Mouse (Mus musculus) hindbrain, embryonic 13.5 days (tissue): ENCODE results near the gene Ralgapa1. TPM values are rescaled to one million over a fixed set of nuclear protein-coding genes. Genes with fewer than 3 reads are reported as not detected.
A peak's percentile ranks its signal among the peaks of the same experiment; 100 is the strongest.
"Not testable (repeated sequence)": the region's sequence is repeated elsewhere in the genome, so short reads cannot be mapped to it uniquely, and the experiment has no call there.

Experiments
- ATAC-seq: fragments of 200-750 bp; cut with Nextera tagmentation; 2 replicates; pipeline ENCODE4 v1.8.0; 2017; ENCODE audit warnings: moderate TSS enrichment; ENCODE audit not compliant: low FRiP score
- H3K27ac ChIP-seq: fragments of 300-500 bp; sonication (generic); 2 replicates; pipeline ENCODE4 v1.5.1; 2015; ENCODE audit warnings: inconsistent platforms, mild to moderate bottlenecking, moderate library complexity
- H3K27me3 ChIP-seq: fragments of 300-500 bp; sonication (generic); 2 replicates; pipeline ENCODE4 v1.6.1; 2015; ENCODE audit warnings: mild to moderate bottlenecking, inconsistent platforms
- H3K36me3 ChIP-seq: fragments of 300-500 bp; sonication (generic); 2 replicates; pipeline ENCODE4 v1.6.1; 2015; ENCODE audit warnings: mild to moderate bottlenecking, inconsistent platforms
- H3K4me1 ChIP-seq: fragments of 300-500 bp; sonication (generic); replicated peaks from 2 replicates; pipeline ENCODE4 v1.6.1; 2015; ENCODE audit warnings: inconsistent platforms
- H3K4me2 ChIP-seq: fragments of 300-500 bp; sonication (generic); 2 replicates; pipeline ENCODE4 v1.6.1; 2015; ENCODE audit warnings: inconsistent platforms, mild to moderate bottlenecking, moderate library complexity
- H3K4me3 ChIP-seq: fragments of 300-500 bp; sonication (generic); 2 replicates; pipeline ENCODE4 v1.5.1; 2015; ENCODE audit warnings: mild to moderate bottlenecking, inconsistent platforms
- H3K9ac ChIP-seq: fragments of 300-500 bp; sonication (generic); 2 replicates; pipeline ENCODE4 v1.6.1; 2015; ENCODE audit warnings: mild to moderate bottlenecking, inconsistent platforms
- H3K9me3 ChIP-seq: fragments of 300-500 bp; sonication (generic); 2 replicates; pipeline ENCODE4 v1.6.1; 2016; ENCODE audit warnings: inconsistent platforms
- WGBS: fragments of 180-500 bp; shearing (Covaris S2); methylation state at CpG from one replicate; pipeline ENCODE4 v1.1.7; 2015; 5-methylcytosine and 5-hydroxymethylcytosine counted together
- polyA plus RNA-seq: library from polyadenylated mRNA; unstranded; fragments of >200 nt; fragmentation: Nextera tagmentation; extraction: Ambion mirVana; gene quantifications from 2 replicates; pipeline ENCODE4 v1.2.1, GENCODE M21; 2015

Ralgapa1 gene
- polyA plus RNA-seq, 1 experiment from 2014 or later, result 22.2 TPM

DNA sequence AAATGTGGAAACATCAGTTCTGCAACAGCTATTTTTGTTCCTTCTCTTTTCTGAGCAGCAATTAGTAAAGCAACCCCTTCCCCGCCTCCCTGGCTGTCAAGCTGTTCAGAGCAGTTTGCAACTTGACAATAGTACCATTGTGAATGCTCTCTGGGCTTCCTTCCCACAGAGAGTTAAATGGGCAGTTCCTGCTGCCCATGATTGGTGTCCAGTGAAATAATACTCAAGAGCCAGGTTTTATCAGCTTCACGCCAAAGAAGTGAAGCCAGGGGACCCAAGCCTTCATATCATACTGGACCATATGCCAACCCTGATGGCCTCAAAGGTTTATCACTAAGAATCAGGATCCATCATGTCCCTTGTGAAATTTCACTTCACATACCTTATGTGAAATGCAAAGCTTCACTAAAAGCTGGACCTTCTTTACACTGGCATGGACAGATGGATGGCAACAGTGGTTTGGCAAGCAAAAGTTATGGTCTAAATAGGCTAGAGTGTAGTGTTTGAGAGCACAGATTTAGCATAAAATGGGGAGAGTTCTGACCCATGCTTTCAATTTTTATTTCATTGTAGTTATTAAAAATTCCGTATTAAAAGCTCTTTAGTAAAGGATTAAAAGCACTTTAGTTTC is 198.2 kb downstream of the Ralgapa1 start:
- Histone ChIP-seq H3K9me3 (no peaks in the 10 kb centered on the region), H3K4me3 (no peak overlapping the region), H3K4me2 (no peak overlapping the region), H3K4me1 (no peaks in the 10 kb centered on the region; the same call in 1 of the 2 replicates), H3K9ac (no peak overlapping the region), H3K27ac (no peak overlapping the region), H3K27me3 (peaks cover 4% of the 10 kb centered on the region; the same call in 1 of the 2 replicates), H3K36me3 (no peaks in the 10 kb centered on the region)
- 31% methylated on average over 3 of the region's 3 CpGs for WGBS
- ATAC-seq, result no peak; the same call in 1 of the 2 replicates

DNA sequence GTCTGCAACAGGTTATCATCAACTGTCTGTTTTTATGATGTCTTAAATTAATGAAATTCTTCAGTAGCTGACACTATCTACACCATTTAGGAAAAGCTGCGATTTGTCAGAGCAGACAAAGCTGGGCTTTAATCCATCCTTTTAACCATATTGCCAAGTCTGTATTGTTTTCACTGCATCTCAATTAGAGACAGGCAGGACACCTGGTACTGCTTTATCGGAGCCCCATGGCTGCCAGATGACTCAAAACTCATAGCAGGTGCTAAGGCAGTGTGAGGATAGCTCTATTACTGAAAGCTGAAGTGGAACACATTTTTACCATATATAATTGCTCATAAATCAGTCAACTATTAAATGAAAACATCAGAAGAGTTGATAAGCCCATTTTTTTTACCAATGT is 200.6 kb downstream of the Ralgapa1 start:
- 55% methylated on average over 2 of the region's 2 CpGs for WGBS
- H3K4me2 ChIP-seq, result no peak overlapping the region
- no peaks in the 10 kb centered on the region for H3K9me3 ChIP-seq
- ATAC-seq, result no peak
- peaks cover 4% of the 10 kb centered on the region; the same call in 1 of the 2 replicates for H3K27me3 ChIP-seq
- no peak overlapping the region for H3K9ac ChIP-seq
- H3K36me3 ChIP-seq, result no peaks in the 10 kb centered on the region
- no peaks in the 10 kb centered on the region; the same call in 1 of the 2 replicates for H3K4me1 ChIP-seq
- no peak overlapping the region for H3K27ac ChIP-seq
- no peak overlapping the region for H3K4me3 ChIP-seq

DNA sequence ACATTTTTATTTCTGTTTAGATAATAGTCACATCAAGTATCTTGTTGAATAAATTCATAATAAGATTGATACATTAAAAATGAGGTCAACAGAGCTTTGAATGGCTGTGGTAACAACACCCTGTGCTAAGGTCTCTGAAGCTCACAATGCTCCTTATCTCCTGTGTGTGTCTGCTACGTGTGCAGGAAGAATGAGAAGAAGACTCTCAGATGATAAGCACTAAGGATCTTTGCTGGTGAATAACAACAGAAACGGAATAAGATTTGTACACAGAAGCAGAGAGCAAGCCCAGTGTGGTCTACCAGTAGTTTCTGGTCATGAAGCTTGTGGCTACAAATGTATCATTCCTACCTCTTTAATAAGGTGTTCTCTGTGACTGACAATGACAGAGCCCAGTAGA is 210.2 kb downstream of the Ralgapa1 start:
- 75% methylated on average over 2 of the region's 2 CpGs for WGBS
- Histone ChIP-seq H3K36me3 (no peaks in the 10 kb centered on the region), H3K9me3 (no peaks in the 10 kb centered on the region), H3K27ac (no peak overlapping the region), H3K4me1 (0 out of 2 replicates have a peak, but pooled peaks cover 3% of the 10 kb centered on the region), H3K4me2 (no peak overlapping the region), H3K4me3 (no peak overlapping the region), H3K27me3 (no peaks in the 10 kb centered on the region), H3K9ac (no peak overlapping the region)
- ATAC-seq, result no peak

DNA sequence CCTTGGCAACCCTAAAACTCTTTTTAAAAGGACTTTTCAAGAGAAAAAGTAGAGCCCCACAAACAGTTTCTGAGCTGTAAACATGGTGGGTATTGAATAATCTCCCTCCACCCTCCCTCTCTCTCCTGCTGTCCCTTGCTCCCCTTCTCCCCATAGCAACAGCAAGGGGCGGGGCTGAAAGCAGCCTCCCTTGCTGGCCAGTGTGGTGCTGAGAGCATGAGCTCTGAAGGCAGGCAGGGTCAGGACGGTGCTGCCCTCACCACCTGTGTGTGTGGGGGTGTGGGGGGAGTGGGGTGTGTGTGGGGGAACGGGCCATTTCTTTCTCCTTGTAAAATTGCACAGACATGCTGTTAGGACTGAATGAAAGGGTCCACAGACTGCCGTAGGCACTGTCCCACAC is 213.1 kb downstream of the Ralgapa1 start:
- Histone ChIP-seq H3K4me2 (no peak overlapping the region), H3K27ac (no peak overlapping the region), H3K36me3 (peaks cover 4% of the 10 kb centered on the region; the same call in 1 of the 2 replicates), H3K27me3 (0 out of 2 replicates have a peak, but pooled peaks cover 7% of the 10 kb centered on the region), H3K4me3 (no peak overlapping the region), H3K9ac (no peak overlapping the region), H3K4me1 (0 out of 2 replicates have a peak, but pooled peaks cover 3% of the 10 kb centered on the region), H3K9me3 (no peaks in the 10 kb centered on the region)
- WGBS, result 19% methylated on average over 4 of the region's 4 CpGs
- ATAC-seq, result 0 out of 2 replicates have a peak, but pooled peaks have one; percentile 39

DNA sequence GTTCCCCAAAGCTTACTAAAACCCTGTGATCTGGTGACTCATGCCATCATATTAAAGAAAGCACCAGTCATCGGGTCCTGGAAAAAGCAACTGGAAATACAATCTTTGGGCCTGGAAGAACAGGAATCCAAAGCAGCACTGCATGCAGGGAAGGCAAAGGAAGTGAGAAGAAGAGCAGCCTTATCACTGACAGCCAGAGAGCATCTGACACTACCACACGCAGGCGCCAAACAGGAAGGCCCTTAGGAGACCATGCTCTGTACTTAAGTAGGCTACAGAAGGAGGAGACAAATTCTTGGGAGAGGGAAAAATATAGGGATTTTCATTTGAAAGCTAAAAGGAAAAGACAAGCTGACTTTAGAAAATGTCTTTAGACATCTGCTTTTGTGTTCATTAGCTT is 216.6 kb downstream of the Ralgapa1 start:
- H3K27ac ChIP-seq, result no peak overlapping the region
- no peaks in the 10 kb centered on the region for H3K9me3 ChIP-seq
- H3K9ac ChIP-seq, result no peak overlapping the region
- no peak for ATAC-seq
- no peak overlapping the region for H3K4me2 ChIP-seq
- no peak overlapping the region for H3K4me3 ChIP-seq
- peaks cover 4% of the 10 kb centered on the region; the same call in 1 of the 2 replicates for H3K36me3 ChIP-seq
- 72% methylated on average over 3 of the region's 3 CpGs for WGBS
- peaks cover 40% of the 10 kb centered on the region for H3K27me3 ChIP-seq
- peaks cover 17% of the 10 kb centered on the region for H3K4me1 ChIP-seq

DNA sequence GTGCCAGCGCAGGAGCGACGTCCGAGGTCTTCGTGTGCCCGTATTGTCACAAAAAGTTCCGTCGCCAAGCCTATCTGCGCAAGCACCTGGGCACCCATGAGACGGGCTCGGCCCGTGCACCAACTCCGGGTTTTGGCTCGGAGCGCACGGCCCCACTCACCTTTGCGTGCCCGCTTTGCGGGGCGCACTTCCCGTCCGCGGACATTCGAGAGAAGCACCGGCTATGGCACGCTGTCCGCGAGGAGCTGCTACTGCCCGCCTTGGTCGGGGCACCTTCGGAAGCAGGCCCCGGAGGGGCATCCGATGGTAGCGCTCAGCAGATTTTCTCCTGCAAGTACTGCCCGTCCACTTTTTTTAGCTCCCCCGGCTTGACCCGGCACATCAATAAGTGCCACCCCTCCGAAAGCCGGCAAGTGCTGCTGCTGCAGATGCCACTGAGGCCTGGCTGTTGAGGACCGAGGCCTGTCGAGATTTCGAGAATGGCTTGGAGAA is 220.4 kb downstream of the Ralgapa1 start:
- Histone ChIP-seq H3K9ac (peak overlapping the region; percentile 71), H3K27ac (no peak overlapping the region), H3K4me3 (peak overlapping the region; percentile 54), H3K4me2 (peak overlapping the region; percentile 95), H3K27me3 (peaks cover 78% of the 10 kb centered on the region), H3K36me3 (peaks cover 4% of the 10 kb centered on the region; the same call in 1 of the 2 replicates), H3K4me1 (peaks cover 28% of the 10 kb centered on the region), H3K9me3 (no peaks in the 10 kb centered on the region)
- ATAC-seq, result no peak; the same call in 1 of the 2 replicates
- 2% methylated on average over 42 of the region's 42 CpGs for WGBS

GRCm38 (mm10) chr12:55599639-55600502 is 221.1 kb downstream of the Ralgapa1 start:
- Histone ChIP-seq H3K4me1 (peaks cover 28% of the 10 kb centered on the region), H3K36me3 (peaks cover 4% of the 10 kb centered on the region; the same call in 1 of the 2 replicates), H3K4me3 (peak overlapping the region; percentile 54), H3K9me3 (no peaks in the 10 kb centered on the region), H3K27me3 (peaks cover 79% of the 10 kb centered on the region), H3K9ac (peak overlapping the region; percentile 71), H3K4me2 (peak overlapping the region; percentile 95), H3K27ac (no peak overlapping the region)
- under 1% methylated on average over 103 of the region's 109 CpGs for WGBS
- peak; percentile 66 for ATAC-seq

GRCm38 (mm10) chr12:55598887-55599561 is 221.9 kb downstream of the Ralgapa1 start, which contains the start of gene Insm2:
Gene Insm2, plus strand, starts transcription at chr12:55599427.
- H3K4me3 ChIP-seq, result peak within 1 kb of the TSS; percentile 54
- peak within 1 kb of the TSS; percentile 95 for H3K4me2 ChIP-seq
- peaks cover 4% of the 10 kb centered on the region; the same call in 1 of the 2 replicates for H3K36me3 ChIP-seq
- H3K4me1 ChIP-seq, result peaks cover 28% of the 10 kb centered on the region
- peak; percentile 81 for ATAC-seq
- H3K9me3 ChIP-seq, result no peaks in the 10 kb centered on the region
- peak within 1 kb of the TSS; percentile 71 for H3K9ac ChIP-seq
- peaks cover 78% of the 10 kb centered on the region for H3K27me3 ChIP-seq
- H3K27ac ChIP-seq, result no peak within 1 kb of the TSS
- WGBS, result under 1% methylated on average over 64 of the region's 77 CpGs

GRCm38 (mm10) chr12:55598537-55598886 is 222.5 kb downstream of the Ralgapa1 start:
- Histone ChIP-seq H3K4me1 (peaks cover 28% of the 10 kb centered on the region), H3K9me3 (no peaks in the 10 kb centered on the region), H3K36me3 (peaks cover 4% of the 10 kb centered on the region; the same call in 1 of the 2 replicates), H3K27ac (no peak overlapping the region), H3K27me3 (peaks cover 75% of the 10 kb centered on the region), H3K4me3 (peak overlapping the region; percentile 54), H3K4me2 (peak overlapping the region; percentile 95), H3K9ac (peak overlapping the region; percentile 71)
- 8% methylated on average over 7 of the region's 7 CpGs for whole genome bisulfite sequencing
- peak; percentile 10; the same call in 1 of the 2 replicates for ATAC-seq

- not testable (repeated sequence) for H3K4me2 ChIP-seq, H3K27me3 ChIP-seq, H3K4me1 ChIP-seq, H3K9me3 ChIP-seq, H3K27ac ChIP-seq, H3K9ac ChIP-seq, ATAC-seq, H3K36me3 ChIP-seq, H3K4me3 ChIP-seq
- WGBS, result 57% methylated on average over 9 of the region's 9 CpGs
These were observed 234.0 kb downstream of the Ralgapa1 start for GRCm38 (mm10) chr12:55586936-55587335.

DNA sequence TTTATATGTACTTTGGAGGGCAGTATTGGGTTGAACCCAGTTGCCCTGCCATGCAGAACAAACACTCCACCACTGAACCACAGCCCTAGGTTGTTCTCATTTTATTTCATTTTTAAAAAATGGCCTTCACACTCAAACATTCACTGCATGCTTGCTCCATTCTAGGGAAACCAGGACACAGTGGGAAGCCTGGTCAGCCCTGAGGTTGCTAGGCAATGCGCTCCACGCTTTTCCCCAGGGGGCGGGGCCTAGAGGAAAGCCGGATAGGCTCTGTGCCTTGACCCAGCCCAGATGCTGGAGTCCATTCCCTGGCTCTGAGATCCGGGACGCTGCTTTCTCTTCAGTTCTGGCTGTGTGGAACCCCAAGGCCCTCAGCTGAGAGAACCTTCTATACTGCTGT is 247.2 kb downstream of the Ralgapa1 start:
- no peaks in the 10 kb centered on the region for H3K27me3 ChIP-seq
- H3K4me3 ChIP-seq, result no peak overlapping the region
- H3K27ac ChIP-seq, result no peak overlapping the region
- no peak for ATAC-seq
- peaks cover 7% of the 10 kb centered on the region for H3K4me1 ChIP-seq
- no peak overlapping the region for H3K9ac ChIP-seq
- H3K4me2 ChIP-seq, result no peak overlapping the region
- no peaks in the 10 kb centered on the region for H3K36me3 ChIP-seq
- H3K9me3 ChIP-seq, result no peaks in the 10 kb centered on the region
- WGBS, result 6% methylated on average over 6 of the region's 6 CpGs

- H3K4me3 ChIP-seq, result no peak overlapping the region
- peaks cover 7% of the 10 kb centered on the region for H3K4me1 ChIP-seq
- H3K27ac ChIP-seq, result no peak overlapping the region
- no peaks in the 10 kb centered on the region for H3K9me3 ChIP-seq
- ATAC-seq, result no peak
- H3K27me3 ChIP-seq, result no peaks in the 10 kb centered on the region
- no peak overlapping the region for H3K4me2 ChIP-seq
- H3K9ac ChIP-seq, result no peak overlapping the region
- no peaks in the 10 kb centered on the region for H3K36me3 ChIP-seq
These were observed 247.9 kb downstream of the Ralgapa1 start for GRCm38 (mm10) chr12:55573089-55573488.
